8 mouse cellular contexts compared by ENCODE assay signal in the genomic region with DNA sequence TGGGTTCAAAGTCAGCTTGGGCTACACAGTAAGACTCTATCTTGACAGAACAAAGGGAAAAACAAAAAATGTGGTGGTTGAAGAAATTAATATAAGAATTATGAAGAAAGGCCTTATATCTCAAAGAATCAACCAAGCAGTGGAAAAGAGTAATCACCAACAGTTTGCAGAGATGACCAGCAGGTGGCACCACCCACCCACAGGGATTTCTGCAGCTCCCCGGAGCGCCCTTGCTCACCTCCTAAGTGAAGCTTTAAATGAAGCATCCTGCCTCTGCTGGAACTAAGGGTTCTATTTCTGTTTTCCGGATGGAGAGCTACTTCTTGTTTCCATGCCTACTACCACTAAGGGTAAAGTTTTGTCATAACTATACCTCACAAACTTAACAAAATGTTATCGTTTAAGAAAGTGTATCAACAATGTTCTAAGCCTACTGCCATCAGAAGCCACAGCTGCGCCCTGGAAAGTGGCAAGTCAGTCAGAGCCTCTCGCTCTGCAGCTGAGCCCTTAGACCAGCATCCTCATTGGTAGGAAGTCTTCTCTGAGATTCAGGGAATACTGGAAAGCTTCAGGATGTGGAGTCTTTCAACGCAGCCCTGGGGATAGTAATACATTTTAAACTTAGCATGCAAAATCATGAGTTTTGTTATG.
DNase-seq lines count a peak whose midpoint lies in the region; ATAC-seq lines count a peak whose summit lies in the region.

No protein-coding gene starts in this region.

- ATAC-seq in frontal cortex, adult (ENCODE audit: low TSS enrichment), result peak; percentile 98

- peak; percentile 54 for DNase-seq in MEL-GATA-1-ER (ENCODE audit: extremely low read depth, low read depth)
- peak; percentile 27 for DNase-seq in c-Kit-positive CD71-positive TER-119-negative erythroid progenitor cells, embryonic 14.5 days (ENCODE audit: low read depth)
- DNase-seq in hindlimb bud, embryonic 11.5 days (ENCODE audit: extremely low spot score, low read depth, low spot score), result peak; percentile 46
- DNase-seq in left cerebral cortex, adult 11 months (ENCODE audit: low spot score), result peak; percentile 49
- peak; percentile 72 for DNase-seq in mesoderm, embryonic 11.5 days (ENCODE audit: low read depth, low spot score)
- DNase-seq in right cerebral cortex, postnatal 4 days, result peak; percentile 91
- peak; percentile 54 to 80 for DNase-seq in urinary bladder, postnatal 4 days (ENCODE audit: low spot score in 2 of 2)

Comparison
In these comparisons a context has a peak if more than half of its experiments do, and no peak if none do; other contexts are left out.
1. Peak in every context shown above with its lines: DNase-seq and ATAC-seq.
2. DNase-seq: peak in every context shown above with its lines; median percentile 91 in right cerebral cortex, postnatal 4 days; 72 in mesoderm, embryonic 11.5 days; 67 in urinary bladder, postnatal 4 days; 54 in MEL-GATA-1-ER; 49 in left cerebral cortex, adult 11 months; 46 in hindlimb bud, embryonic 11.5 days; 27 in c-Kit-positive CD71-positive TER-119-negative erythroid progenitor cells, embryonic 14.5 days.